Mouse (Mus musculus) neural tube, embryonic 13.5 days (tissue): ENCODE data around the gene Aldh1a3. TPM values are rescaled to one million over a fixed set of nuclear protein-coding genes. Genes with fewer than 3 reads are reported as not detected.
A peak's percentile ranks its signal among the peaks of the same experiment; 100 is the strongest.

Experiments
- ATAC-seq: fragments of 200-750 bp; cut with Nextera tagmentation; 2 replicates; pipeline ENCODE4 v1.8.0; 2017; ENCODE audit warnings: low read depth, mild to moderate bottlenecking, moderate TSS enrichment, moderate library complexity
- H3K27ac ChIP-seq: fragments of 300-500 bp; sonication (generic); replicated peaks from 2 replicates; pipeline ENCODE4 v1.5.1; 2015; ENCODE audit warnings: moderate library complexity, mild to moderate bottlenecking, inconsistent platforms
- H3K27me3 ChIP-seq: fragments of 300-500 bp; sonication (generic); 2 replicates; pipeline ENCODE4 v1.6.1; 2015; ENCODE audit warnings: mild to moderate bottlenecking, inconsistent platforms
- H3K36me3 ChIP-seq: fragments of 300-500 bp; sonication (generic); 2 replicates; pipeline ENCODE4 v1.6.1; 2015; ENCODE audit warnings: mild to moderate bottlenecking, inconsistent platforms
- H3K4me1 ChIP-seq: fragments of 300-500 bp; sonication (generic); replicated peaks from 2 replicates; pipeline ENCODE4 v1.6.1; 2015; ENCODE audit warnings: inconsistent platforms
- H3K4me2 ChIP-seq: fragments of 300-500 bp; sonication (generic); 2 replicates; pipeline ENCODE4 v1.6.1; 2015; ENCODE audit warnings: inconsistent platforms, mild to moderate bottlenecking, moderate library complexity
- H3K4me3 ChIP-seq: fragments of 300-500 bp; sonication (generic); 2 replicates; pipeline ENCODE4 v1.5.1; 2015; ENCODE audit warnings: mild to moderate bottlenecking, inconsistent platforms
- H3K9ac ChIP-seq: fragments of 300-500 bp; sonication (generic); 2 replicates; pipeline ENCODE4 v1.6.1; 2015; ENCODE audit warnings: moderate library complexity, mild to moderate bottlenecking, inconsistent platforms
- H3K9me3 ChIP-seq: fragments of 300-500 bp; sonication (generic); 2 replicates; pipeline ENCODE4 v1.6.1; 2016; ENCODE audit warnings: inconsistent platforms
- WGBS: fragments of 180-500 bp; shearing (Covaris S2); methylation state at CpG from one replicate; pipeline ENCODE4 v1.1.7; 2015; 5-methylcytosine and 5-hydroxymethylcytosine counted together
- polyA plus RNA-seq: library from polyadenylated mRNA; unstranded; fragments of >200 nt; fragmentation: Nextera tagmentation; extraction: Ambion mirVana; gene quantifications from 2 replicates; pipeline ENCODE4 v1.2.1, GENCODE M21; 2015

Gene Aldh1a3
- polyA plus RNA-seq, 1 experiment from 2014 or later = 1.5 TPM

DNA sequence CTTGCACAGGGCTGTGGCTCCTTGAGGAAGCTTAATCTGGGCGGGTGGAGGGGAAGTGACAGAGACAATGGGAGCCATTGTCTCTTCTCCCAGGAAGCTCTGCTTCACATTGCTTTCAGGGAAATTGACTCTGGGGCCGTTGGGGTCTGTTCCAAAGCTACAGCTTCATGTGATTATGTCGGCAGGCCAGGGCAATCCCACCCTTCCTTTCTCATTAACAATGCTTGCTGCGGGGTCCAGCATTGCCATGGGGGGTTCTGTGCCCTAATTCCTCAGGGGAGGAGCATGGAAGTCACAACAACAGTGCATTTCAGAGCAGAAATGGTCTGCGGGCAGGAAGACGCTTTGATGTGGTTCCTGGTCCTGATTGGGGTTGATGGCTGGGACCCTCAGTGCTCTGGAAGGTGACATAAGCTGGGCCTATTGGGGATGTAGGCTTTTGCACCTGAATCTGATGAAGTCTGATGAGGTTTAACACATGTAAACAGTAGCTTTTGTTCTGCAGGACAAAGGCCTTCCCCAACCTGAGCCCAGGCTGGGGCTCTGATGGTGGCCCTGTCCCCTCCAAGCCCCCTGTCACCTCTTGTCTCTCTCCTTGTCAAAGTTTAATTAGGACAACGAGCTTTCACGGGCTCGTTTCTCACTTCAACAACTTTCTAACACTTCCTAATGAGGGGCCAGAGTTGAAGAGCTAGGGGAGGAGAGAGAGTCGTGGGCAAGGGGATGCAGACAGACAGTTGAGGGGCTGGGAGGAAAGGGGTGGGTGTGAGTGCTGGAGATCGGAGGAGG lies 18.0 kb upstream of the Aldh1a3 start:
- no peak for ATAC-seq
- H3K27me3 ChIP-seq = peaks cover 17% of the 10 kb centered on the region; the same call in 1 of the 2 replicates

GRCm38 (mm10) chr7:66444706-66445105 lies 17.4 kb upstream of the Aldh1a3 start:
- no peak for ATAC-seq

More for the DNA sequence above, 18.0 kb upstream of the Aldh1a3 start:
- no peak overlapping the region for H3K4me2 ChIP-seq
- WGBS = 34% methylated on average over 11 of the region's 11 CpGs
- no peak overlapping the region for H3K9ac ChIP-seq
- no peak overlapping the region for H3K27ac ChIP-seq
- peaks cover 15% of the 10 kb centered on the region for H3K4me1 ChIP-seq
- H3K4me3 ChIP-seq = no peak overlapping the region
- H3K36me3 ChIP-seq = no peaks in the 10 kb centered on the region
- no peaks in the 10 kb centered on the region for H3K9me3 ChIP-seq

GRCm38 (mm10) chr7:66442501-66443369 lies 15.4 kb upstream of the Aldh1a3 start:
- Histone ChIP-seq H3K36me3 (no peaks in the 10 kb centered on the region), H3K4me2 (no peak overlapping the region), H3K4me1 (peaks cover 8% of the 10 kb centered on the region), H3K4me3 (no peak overlapping the region), H3K27me3 (peaks cover 9% of the 10 kb centered on the region; the same call in 1 of the 2 replicates), H3K27ac (no peak overlapping the region), H3K9ac (no peak overlapping the region), H3K9me3 (no peaks in the 10 kb centered on the region)
- no peak for ATAC-seq
- WGBS = 57% methylated on average over 15 of the region's 15 CpGs

More at GRCm38 (mm10) chr7:66444706-66445105, 17.4 kb upstream of the Aldh1a3 start:
- Histone ChIP-seq H3K36me3 (no peaks in the 10 kb centered on the region), H3K4me1 (peaks cover 9% of the 10 kb centered on the region), H3K27ac (no peak overlapping the region), H3K4me2 (no peak overlapping the region), H3K4me3 (no peak overlapping the region), H3K27me3 (peaks cover 17% of the 10 kb centered on the region; the same call in 1 of the 2 replicates), H3K9me3 (no peaks in the 10 kb centered on the region), H3K9ac (no peak overlapping the region)
- WGBS = 69% methylated on average over 5 of the region's 5 CpGs

GRCm38 (mm10) chr7:66438787-66439669 lies 11.7 kb upstream of the Aldh1a3 start:
- WGBS = 70% methylated on average over 12 of the region's 12 CpGs
- ATAC-seq = no peak
- no peaks in the 10 kb centered on the region for H3K36me3 ChIP-seq
- H3K4me3 ChIP-seq = no peak overlapping the region
- H3K9me3 ChIP-seq = no peaks in the 10 kb centered on the region
- H3K4me2 ChIP-seq = no peak overlapping the region
- no peak overlapping the region for H3K27ac ChIP-seq
- H3K27me3 ChIP-seq = no peaks in the 10 kb centered on the region
- H3K9ac ChIP-seq = no peak overlapping the region
- no peaks in the 10 kb centered on the region; the same call in 1 of the 2 replicates for H3K4me1 ChIP-seq

- Histone ChIP-seq H3K27ac (no peak overlapping the region), H3K4me2 (no peak overlapping the region), H3K9ac (no peak overlapping the region), H3K36me3 (no peaks in the 10 kb centered on the region), H3K27me3 (peaks cover 8% of the 10 kb centered on the region), H3K4me3 (no peak overlapping the region), H3K9me3 (no peaks in the 10 kb centered on the region), H3K4me1 (no peaks in the 10 kb centered on the region)
- 0 out of 2 replicates have a peak, but pooled peaks have one; percentile 32 for ATAC-seq
- 41% methylated on average over 10 of the region's 10 CpGs for WGBS
Measured at GRCm38 (mm10) chr7:66434453-66434935, 7.2 kb upstream of the Aldh1a3 start.

DNA sequence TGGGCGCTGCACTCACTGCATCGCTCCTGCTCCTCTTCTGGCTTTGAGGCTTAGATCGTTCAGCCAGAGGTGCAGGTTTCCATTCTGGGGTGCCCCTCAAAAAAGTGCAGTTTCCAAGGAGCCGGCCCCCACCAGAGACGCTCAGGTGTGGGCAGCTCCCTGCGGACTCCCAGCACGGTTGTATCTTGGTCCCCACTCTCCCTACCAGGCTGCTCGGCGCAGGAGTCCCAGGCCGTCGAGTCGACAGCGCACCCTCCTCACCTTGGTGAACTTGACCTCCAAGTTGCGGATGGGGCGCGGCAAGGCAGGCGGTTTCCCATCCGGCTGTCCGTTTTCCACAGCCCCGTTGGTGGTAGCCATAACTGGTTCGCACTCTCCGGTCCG lies 272 bp downstream of the Aldh1a3 start:
- H3K9me3 ChIP-seq = no peaks in the 10 kb centered on the region
- H3K4me2 ChIP-seq = peak overlapping the region; percentile 92
- peak; percentile 55 for ATAC-seq
- no peaks in the 10 kb centered on the region for H3K36me3 ChIP-seq
- H3K9ac ChIP-seq = peak overlapping the region; percentile 35
- under 1% methylated on average over 23 of the region's 23 CpGs for WGBS
- no peak overlapping the region for H3K27ac ChIP-seq
- H3K4me1 ChIP-seq = peaks cover 16% of the 10 kb centered on the region
- peak overlapping the region; percentile 49 for H3K4me3 ChIP-seq
- peaks cover 74% of the 10 kb centered on the region for H3K27me3 ChIP-seq

DNA sequence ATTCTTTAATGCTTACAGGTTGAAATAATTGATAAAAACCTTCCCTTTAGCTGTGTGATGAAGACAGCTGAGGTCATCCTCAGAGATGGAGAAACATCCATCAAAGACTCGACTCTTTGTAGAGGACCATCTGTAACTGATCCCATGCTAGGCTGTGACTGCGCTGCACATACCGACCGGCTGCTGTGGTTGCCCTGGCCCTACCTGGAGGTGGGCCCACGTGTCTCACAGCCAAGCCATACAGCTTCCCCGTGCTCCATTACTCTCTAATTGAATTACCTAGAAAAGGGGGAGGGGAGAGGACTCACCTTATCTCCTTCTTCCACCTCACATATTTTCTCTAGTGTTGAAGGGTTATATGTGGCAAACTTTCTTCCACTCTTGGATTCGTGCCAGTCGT lies 5.4 kb downstream of the Aldh1a3 start:
- Histone ChIP-seq H3K9ac (no peak overlapping the region), H3K4me3 (no peak overlapping the region), H3K4me1 (peaks cover 2% of the 10 kb centered on the region), H3K36me3 (no peaks in the 10 kb centered on the region), H3K27ac (no peak overlapping the region), H3K27me3 (peaks cover 57% of the 10 kb centered on the region), H3K9me3 (no peaks in the 10 kb centered on the region), H3K4me2 (no peak overlapping the region)
- 73% methylated on average over 8 of the region's 8 CpGs for WGBS
- ATAC-seq = no peak

DNA sequence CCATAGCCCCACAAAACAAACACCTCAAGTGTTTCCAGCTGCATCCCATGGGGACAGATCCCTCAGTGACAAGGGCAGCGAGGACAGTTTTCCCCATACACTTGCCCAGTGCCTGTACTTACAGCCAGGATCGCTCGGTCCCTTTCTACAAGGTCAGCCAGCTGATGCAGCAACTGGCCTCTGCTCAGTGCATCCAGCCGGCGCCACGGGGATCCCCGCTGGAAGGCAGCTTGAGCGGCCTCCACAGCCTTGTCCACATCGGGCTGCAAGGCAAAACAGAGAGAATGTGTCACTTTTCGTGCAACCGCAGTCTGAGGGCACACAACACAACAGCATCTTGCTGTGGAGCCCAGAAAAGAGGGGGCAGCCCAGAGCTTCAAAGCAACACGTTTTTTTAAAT lies 8.3 kb downstream of the Aldh1a3 start:
- H3K27ac ChIP-seq = no peak overlapping the region
- no peaks in the 10 kb centered on the region for H3K4me1 ChIP-seq
- H3K9ac ChIP-seq = no peak overlapping the region
- no peak overlapping the region for H3K4me3 ChIP-seq
- H3K4me2 ChIP-seq = no peak overlapping the region
- peaks cover 28% of the 10 kb centered on the region for H3K27me3 ChIP-seq
- WGBS = 57% methylated on average over 12 of the region's 12 CpGs
- no peaks in the 10 kb centered on the region for H3K36me3 ChIP-seq
- no peak for ATAC-seq
- no peaks in the 10 kb centered on the region for H3K9me3 ChIP-seq

- Histone ChIP-seq H3K4me1 (peaks cover 13% of the 10 kb centered on the region), H3K36me3 (no peaks in the 10 kb centered on the region), H3K27me3 (peaks cover 16% of the 10 kb centered on the region; the same call in 1 of the 2 replicates), H3K4me3 (no peak overlapping the region), H3K9ac (no peak overlapping the region), H3K4me2 (no peak overlapping the region), H3K9me3 (no peaks in the 10 kb centered on the region), H3K27ac (no peak overlapping the region)
- 92% methylated on average over 4 of the region's 4 CpGs for WGBS
- no peak for ATAC-seq
Measured at GRCm38 (mm10) chr7:66416829-66417228, 10.5 kb downstream of the Aldh1a3 start.

DNA sequence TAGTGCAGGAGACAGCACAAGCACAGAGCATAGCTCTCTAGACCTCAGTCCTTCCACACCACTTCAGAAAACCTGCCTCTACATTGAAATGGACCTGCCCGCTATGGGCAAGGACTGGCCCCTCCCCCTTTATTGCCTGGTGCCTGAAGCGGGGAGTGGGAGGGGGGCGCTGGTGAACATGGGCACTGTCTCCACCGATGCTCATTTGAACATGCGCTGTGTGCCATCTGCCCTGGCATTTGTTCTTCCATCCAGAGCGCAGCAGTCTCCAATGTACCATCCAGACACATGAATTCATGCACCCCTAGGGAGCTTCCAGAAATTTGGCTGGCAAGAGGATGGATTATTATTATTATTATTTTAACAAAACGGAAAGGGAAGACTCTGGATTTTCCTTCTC lies 14.2 kb downstream of the Aldh1a3 start:
- Histone ChIP-seq H3K27ac (peak overlapping the region; percentile 39), H3K36me3 (no peaks in the 10 kb centered on the region), H3K27me3 (no peaks in the 10 kb centered on the region), H3K9ac (no peak overlapping the region), H3K4me1 (peaks cover 13% of the 10 kb centered on the region), H3K4me3 (no peak overlapping the region), H3K4me2 (no peak overlapping the region), H3K9me3 (no peaks in the 10 kb centered on the region)
- ATAC-seq = peak; percentile 71
- 34% methylated on average over 7 of the region's 7 CpGs for WGBS

DNA sequence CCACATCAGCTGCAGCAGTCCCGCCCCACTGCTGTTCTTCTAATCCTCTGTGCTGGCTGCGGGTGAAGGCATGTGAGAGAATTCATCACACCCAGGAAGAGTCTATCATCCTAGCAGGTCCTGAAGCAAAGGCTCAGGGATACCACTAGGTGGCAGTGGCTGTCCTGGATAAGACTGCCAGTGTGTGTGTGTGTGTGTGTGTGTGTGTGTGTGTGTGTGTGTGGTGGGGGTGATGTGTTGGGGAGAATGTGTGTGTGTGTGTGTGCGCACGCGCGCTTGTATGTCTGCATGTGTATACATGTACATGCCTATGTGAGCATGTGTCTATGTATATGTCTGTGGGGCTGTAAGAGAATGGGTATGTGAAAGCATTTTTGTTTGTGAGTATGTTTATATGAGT lies 17.9 kb downstream of the Aldh1a3 start:
- H3K9ac ChIP-seq = no peak overlapping the region
- H3K27ac ChIP-seq = no peak overlapping the region
- peaks cover 28% of the 10 kb centered on the region for H3K4me1 ChIP-seq
- H3K27me3 ChIP-seq = no peaks in the 10 kb centered on the region; the same call in 1 of the 2 replicates
- ATAC-seq = no peak
- H3K4me2 ChIP-seq = no peak overlapping the region
- 80% methylated on average over 6 of the region's 6 CpGs for WGBS
- H3K4me3 ChIP-seq = no peak overlapping the region
- H3K36me3 ChIP-seq = no peaks in the 10 kb centered on the region
- no peaks in the 10 kb centered on the region for H3K9me3 ChIP-seq
